Mouse (Mus musculus) liver, embryonic 11.5 days (tissue): Measurements from ENCODE around the gene Gfod1. TPM values are rescaled to one million over a fixed set of nuclear protein-coding genes. Genes with fewer than 3 reads are reported as not detected.

Experiments
- ATAC-seq: fragments of 200-750 bp; cut with Nextera tagmentation; replicated peaks from 2 replicates; pipeline ENCODE4 v1.8.0; 2017; ENCODE audit warnings: moderate number of reproducible peaks, mild to moderate bottlenecking, moderate TSS enrichment, moderate library complexity; ENCODE audit not compliant: low FRiP score
- DNase-seq: peaks from one replicate; pipeline ENCODE4 v3.0.0-alpha.2; 2017; ENCODE audit warnings: low spot score
- H3K27ac ChIP-seq: fragments of 300-500 bp; sonication (generic); 2 replicates; pipeline ENCODE4 v1.5.1; 2014; ENCODE audit warnings: mild to moderate bottlenecking, low read depth, low read length, control low read depth
- H3K27me3 ChIP-seq: fragments of 300-500 bp; sonication (generic); replicated peaks from 2 replicates; pipeline ENCODE4 v1.6.1; 2014; ENCODE audit warnings: low read length, mixed read lengths; ENCODE audit not compliant: control insufficient read depth, insufficient read depth
- H3K36me3 ChIP-seq: fragments of 300-500 bp; sonication (generic); 2 replicates; pipeline ENCODE4 v1.6.1; 2014; ENCODE audit warnings: mild to moderate bottlenecking, low read length, moderate library complexity, mixed read lengths; ENCODE audit not compliant: control insufficient read depth, insufficient read depth
- H3K4me1 ChIP-seq: fragments of 300-500 bp; sonication (generic); replicated peaks from 2 replicates; pipeline ENCODE4 v1.6.1; 2014; ENCODE audit warnings: low read length, mixed read lengths; ENCODE audit not compliant: control insufficient read depth, insufficient read depth
- H3K4me2 ChIP-seq: fragments of 300-500 bp; sonication (generic); 2 replicates; pipeline ENCODE4 v1.6.1; 2014; ENCODE audit warnings: mild to moderate bottlenecking, control low read depth, moderate library complexity
- H3K4me3 ChIP-seq: fragments of 300-500 bp; sonication (generic); 2 replicates; pipeline ENCODE4 v1.5.1; 2014; ENCODE audit warnings: low read depth, low read length, control low read depth
- H3K9ac ChIP-seq: fragments of 300-500 bp; sonication (generic); 2 replicates; pipeline ENCODE4 v1.6.1; 2014; ENCODE audit warnings: low read depth, low read length, control low read depth
- H3K9me3 ChIP-seq: fragments of 300-500 bp; sonication (generic); 2 replicates; pipeline ENCODE4 v1.6.1; 2016; ENCODE audit warnings: low read length, inconsistent platforms, mixed read lengths; ENCODE audit not compliant: control insufficient read depth
- WGBS: fragments of 180-500 bp; shearing (Covaris S2); extraction: QIAGEN DNeasy Blood & Tissue Kit; methylation state at CpG from one replicate; pipeline ENCODE4 v1.1.7; 2014; 5-methylcytosine and 5-hydroxymethylcytosine counted together
- polyA plus RNA-seq: library from polyadenylated mRNA; unstranded; fragments of >200 nt; fragmentation: Nextera tagmentation; extraction: Ambion mirVana; gene quantifications from 2 replicates; pipeline ENCODE4 v1.2.1, GENCODE M21; 2014

The Gfod1 gene
- polyA plus RNA-seq, 1 experiment from 2014 or later, result 0.37 TPM

GRCm38 (mm10) chr13:43272303-43273135, 31.5 kb downstream of the Gfod1 start:
- no peak overlapping the region for H3K9ac ChIP-seq
- 82% methylated on average over 13 of the region's 13 CpGs for WGBS
- H3K36me3 ChIP-seq, result no peaks in the 10 kb centered on the region
- H3K27me3 ChIP-seq, result no peaks in the 10 kb centered on the region
- H3K4me1 ChIP-seq, result peaks cover 7% of the 10 kb centered on the region
- ATAC-seq, result no peak
- H3K4me3 ChIP-seq, result no peak overlapping the region
- no peak for DNase-seq
- H3K4me2 ChIP-seq, result no peak overlapping the region
- no peak overlapping the region for H3K27ac ChIP-seq
- no peaks in the 10 kb centered on the region for H3K9me3 ChIP-seq

DNA sequence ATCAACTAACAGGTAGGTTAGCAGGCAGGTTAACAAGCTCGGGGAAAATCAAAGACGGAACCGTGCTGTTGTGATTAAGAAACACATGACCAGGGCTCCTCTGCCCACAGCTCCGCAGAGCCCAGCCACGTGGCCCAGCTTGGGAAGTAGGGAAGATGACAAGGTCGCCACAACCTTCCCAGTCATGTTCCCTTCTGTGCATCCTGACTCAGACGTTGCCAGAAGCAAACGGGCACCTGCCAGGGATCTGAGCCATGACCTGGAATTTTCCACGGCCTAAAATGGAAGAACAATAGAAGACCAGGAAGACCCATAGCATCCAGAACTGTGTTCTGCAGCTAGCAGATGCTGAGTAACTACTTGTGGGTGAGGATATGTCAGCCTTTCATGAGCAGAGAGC, 32.5 kb downstream of the Gfod1 start:
- Histone ChIP-seq H3K4me2 (no peak overlapping the region), H3K27me3 (no peaks in the 10 kb centered on the region), H3K27ac (no peak overlapping the region), H3K36me3 (no peaks in the 10 kb centered on the region), H3K9ac (no peak overlapping the region), H3K9me3 (no peaks in the 10 kb centered on the region), H3K4me3 (no peak overlapping the region), H3K4me1 (peaks cover 7% of the 10 kb centered on the region)
- WGBS, result 80% methylated on average over 9 of the region's 9 CpGs
- ATAC-seq (no peak), DNase-seq (no peak)

GRCm38 (mm10) chr13:43270220-43270597, 33.8 kb downstream of the Gfod1 start:
- H3K27me3 ChIP-seq, result no peaks in the 10 kb centered on the region
- no peaks in the 10 kb centered on the region for H3K9me3 ChIP-seq
- H3K4me3 ChIP-seq, result no peak overlapping the region
- DNase-seq, result no peak
- no peak for ATAC-seq
- 78% methylated on average over 10 of the region's 10 CpGs for WGBS
- H3K4me1 ChIP-seq, result peaks cover 7% of the 10 kb centered on the region
- H3K9ac ChIP-seq, result no peak overlapping the region
- H3K27ac ChIP-seq, result no peak overlapping the region
- no peak overlapping the region for H3K4me2 ChIP-seq
- H3K36me3 ChIP-seq, result no peaks in the 10 kb centered on the region

- no peak for DNase-seq
- ATAC-seq, result no peak
Measured at GRCm38 (mm10) chr13:43269460-43270219, 34.3 kb downstream of the Gfod1 start.

DNA sequence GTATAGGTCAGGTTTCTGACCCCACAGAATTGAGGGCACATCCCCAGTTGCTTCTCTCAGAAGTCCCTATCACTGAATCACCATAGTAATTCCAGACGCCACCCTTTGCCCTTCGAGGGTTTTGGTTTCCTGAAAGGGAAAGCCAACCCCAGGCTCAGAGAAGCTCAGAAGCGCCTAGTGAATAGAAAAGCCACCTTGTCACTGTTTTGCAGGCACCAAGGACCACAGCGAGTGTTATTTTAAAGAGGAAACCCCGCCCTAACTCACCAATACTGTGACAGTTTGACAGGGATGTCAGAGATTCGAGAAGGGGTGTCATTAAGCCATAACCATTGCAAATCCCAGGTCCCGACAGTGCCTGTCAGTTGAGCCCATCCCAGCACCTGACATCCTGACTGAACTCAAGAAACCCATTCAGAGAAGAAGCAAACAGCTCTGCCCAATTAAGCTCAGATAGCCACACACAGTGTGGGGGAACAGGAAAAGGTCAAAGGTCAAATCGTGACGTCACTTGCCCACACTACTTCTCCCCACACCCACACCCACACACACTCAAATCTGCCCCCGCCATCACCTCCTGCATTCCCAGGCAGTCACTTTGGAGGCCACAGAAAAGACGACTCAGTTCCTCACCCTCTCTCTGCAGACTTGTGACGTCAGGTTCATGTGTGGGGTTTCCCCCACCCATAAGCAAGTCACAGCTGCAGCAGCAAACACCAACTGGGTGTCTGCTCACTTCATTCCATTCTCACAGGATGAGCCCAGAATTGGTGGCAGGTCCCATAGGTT, 35.2 kb downstream of the Gfod1 start:
- Histone ChIP-seq H3K36me3 (no peaks in the 10 kb centered on the region), H3K4me2 (no peak overlapping the region), H3K4me1 (peaks cover 7% of the 10 kb centered on the region), H3K9me3 (no peaks in the 10 kb centered on the region), H3K27me3 (no peaks in the 10 kb centered on the region), H3K4me3 (no peak overlapping the region), H3K27ac (no peak overlapping the region), H3K9ac (no peak overlapping the region)
- DNase-seq (no peak), ATAC-seq (no peak)
- 34% methylated on average over 12 of the region's 12 CpGs for WGBS

More at GRCm38 (mm10) chr13:43269460-43270219, 34.3 kb downstream of the Gfod1 start:
- H3K9me3 ChIP-seq, result no peaks in the 10 kb centered on the region
- no peaks in the 10 kb centered on the region for H3K27me3 ChIP-seq
- H3K4me3 ChIP-seq, result no peak overlapping the region
- H3K36me3 ChIP-seq, result no peaks in the 10 kb centered on the region
- no peak overlapping the region for H3K27ac ChIP-seq
- no peak overlapping the region for H3K9ac ChIP-seq
- 58% methylated on average over 4 of the region's 4 CpGs for WGBS
- peaks cover 7% of the 10 kb centered on the region for H3K4me1 ChIP-seq
- no peak overlapping the region for H3K4me2 ChIP-seq

DNA sequence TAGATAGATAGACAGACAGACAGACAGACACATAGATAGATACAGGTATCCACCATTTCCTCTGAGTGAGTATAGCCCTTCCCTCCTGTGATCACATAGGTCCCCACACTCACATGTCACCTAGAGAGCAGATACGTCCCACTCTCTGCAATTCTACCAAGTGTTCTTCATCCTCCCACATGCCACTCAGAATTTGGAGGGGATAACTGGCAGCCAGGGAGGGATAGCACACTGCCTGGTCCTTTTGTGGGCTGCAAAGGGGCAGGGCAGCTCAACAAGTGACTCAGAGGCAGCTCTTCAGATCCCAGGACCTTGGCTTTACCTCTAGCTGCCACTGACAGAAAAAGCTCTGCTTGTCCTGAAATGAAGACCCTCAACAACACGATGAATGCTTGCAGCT, 36.1 kb downstream of the Gfod1 start:
- Histone ChIP-seq H3K4me3 (no peak overlapping the region), H3K9ac (no peak overlapping the region), H3K9me3 (no peaks in the 10 kb centered on the region), H3K36me3 (no peaks in the 10 kb centered on the region), H3K4me2 (no peak overlapping the region), H3K27me3 (no peaks in the 10 kb centered on the region), H3K27ac (no peak overlapping the region), H3K4me1 (peaks cover 7% of the 10 kb centered on the region)
- ATAC-seq (no peak), DNase-seq (no peak)
- WGBS, result 85% methylated on average over 2 of the region's 2 CpGs

DNA sequence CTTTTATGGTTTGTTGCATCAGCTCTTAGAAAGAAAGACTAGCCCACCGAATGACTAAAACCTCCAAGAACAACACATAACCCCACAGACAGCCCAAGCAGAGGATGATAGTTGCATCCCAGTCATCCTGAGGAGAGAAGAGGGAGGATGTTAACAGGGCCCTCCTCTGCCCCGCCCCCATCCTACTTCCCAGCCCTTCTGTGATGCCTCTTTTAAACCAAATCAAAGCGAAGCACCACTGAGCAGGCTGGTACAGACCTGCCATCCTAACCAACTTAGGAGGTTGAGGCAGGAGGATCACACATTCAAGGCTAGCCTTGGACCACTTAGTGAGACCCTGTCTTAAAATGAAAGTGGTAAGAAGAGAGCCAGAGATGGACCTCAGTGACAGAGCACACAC, 36.8 kb downstream of the Gfod1 start:
- Histone ChIP-seq H3K27ac (no peak overlapping the region), H3K4me3 (no peak overlapping the region), H3K9me3 (no peaks in the 10 kb centered on the region), H3K36me3 (no peaks in the 10 kb centered on the region), H3K4me1 (peaks cover 7% of the 10 kb centered on the region), H3K27me3 (no peaks in the 10 kb centered on the region), H3K9ac (no peak overlapping the region), H3K4me2 (no peak overlapping the region)
- no peak for DNase-seq
- ATAC-seq, result no peak
- WGBS, result 93% methylated on average over 3 of the region's 3 CpGs

- 74% methylated on average over 10 of the region's 10 CpGs for WGBS
- H3K4me1 ChIP-seq, result peaks cover 7% of the 10 kb centered on the region
Measured at GRCm38 (mm10) chr13:43266333-43266732, 37.6 kb downstream of the Gfod1 start.

More at GRCm38 (mm10) chr13:43266333-43266732, 37.6 kb downstream of the Gfod1 start:
- no peak overlapping the region for H3K27ac ChIP-seq
- no peak overlapping the region for H3K9ac ChIP-seq
- H3K4me3 ChIP-seq, result no peak overlapping the region
- no peaks in the 10 kb centered on the region for H3K36me3 ChIP-seq
- no peak for DNase-seq
- no peak for ATAC-seq
- H3K27me3 ChIP-seq, result no peaks in the 10 kb centered on the region
- H3K4me2 ChIP-seq, result no peak overlapping the region
- no peaks in the 10 kb centered on the region for H3K9me3 ChIP-seq
